Mouse (Mus musculus) hindbrain, embryonic 15.5 days (tissue): ENCODE results near the gene Gcdh. TPM values are rescaled to one million over a fixed set of nuclear protein-coding genes. Genes with fewer than 3 reads are reported as not detected.

Experiments used
- ATAC-seq: fragments of 200-750 bp; cut with Nextera tagmentation; 2 replicates; pipeline ENCODE4 v1.8.0; 2017; ENCODE audit warnings: low read depth, moderate number of reproducible peaks, moderate TSS enrichment; ENCODE audit not compliant: low FRiP score
- H3K27ac ChIP-seq: fragments of 300-500 bp; sonication (generic); replicated peaks from 2 replicates; pipeline ENCODE4 v1.5.1; 2015; ENCODE audit warnings: mild to moderate bottlenecking, inconsistent platforms
- H3K27me3 ChIP-seq: fragments of 300-500 bp; sonication (generic); 2 replicates; pipeline ENCODE4 v1.6.1; 2015; ENCODE audit warnings: control low read depth, inconsistent platforms
- H3K36me3 ChIP-seq: fragments of 300-500 bp; sonication (generic); 2 replicates; pipeline ENCODE4 v1.6.1; 2015; ENCODE audit warnings: control low read depth, inconsistent platforms
- H3K4me1 ChIP-seq: fragments of 300-500 bp; sonication (generic); replicated peaks from 2 replicates; pipeline ENCODE4 v1.6.1; 2015; ENCODE audit warnings: control low read depth, inconsistent platforms
- H3K4me2 ChIP-seq: fragments of 300-500 bp; sonication (generic); 2 replicates; pipeline ENCODE4 v1.6.1; 2015; ENCODE audit warnings: moderate library complexity, mild to moderate bottlenecking, inconsistent platforms
- H3K4me3 ChIP-seq: fragments of 300-500 bp; sonication (generic); 2 replicates; pipeline ENCODE4 v1.5.1; 2015; ENCODE audit warnings: mild to moderate bottlenecking, inconsistent platforms
- H3K9ac ChIP-seq: fragments of 300-500 bp; sonication (generic); 2 replicates; pipeline ENCODE4 v1.6.1; 2015; ENCODE audit warnings: inconsistent platforms
- H3K9me3 ChIP-seq: fragments of 300-500 bp; sonication (generic); 2 replicates; pipeline ENCODE4 v1.6.1; 2016; ENCODE audit warnings: control low read depth, inconsistent platforms
- WGBS: fragments of 180-500 bp; shearing (Covaris S2); methylation state at CpG from one replicate; pipeline ENCODE4 v1.1.7; 2015; 5-methylcytosine and 5-hydroxymethylcytosine counted together
- microRNA-seq: library from miRNA; unstranded; fragments of <30 nt; microRNA quantifications from one replicate; pipeline ENCODE4, GENCODE M21; 2016
- polyA plus RNA-seq: library from polyadenylated mRNA; unstranded; fragments of >200 nt; fragmentation: Nextera tagmentation; extraction: Ambion mirVana; gene quantifications from 2 replicates; pipeline ENCODE4 v1.2.1, GENCODE M21; 2015

The Gcdh gene
- polyA plus RNA-seq, 1 experiment from 2014 or later = 36.4 TPM

DNA sequence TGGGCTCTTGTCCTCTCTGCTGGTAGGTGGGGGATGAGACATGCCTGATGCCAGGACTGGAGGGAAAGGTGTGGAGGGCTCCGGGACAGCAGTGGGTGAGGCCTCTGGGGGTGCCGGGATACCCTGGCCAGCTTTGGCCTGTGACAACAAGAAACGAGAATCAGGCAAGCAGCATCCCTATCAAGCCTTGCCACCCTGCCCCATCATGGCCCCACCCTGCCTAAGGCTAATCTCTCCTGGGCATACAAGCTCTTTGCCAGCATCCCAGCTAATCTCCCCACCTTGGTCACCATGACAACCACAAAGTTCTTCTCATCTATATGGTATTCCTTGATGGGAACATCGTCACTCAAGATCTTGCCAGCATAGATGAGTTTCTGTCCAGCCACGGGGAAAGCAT is 55.2 kb downstream of the Gcdh start:
- WGBS = 85% methylated on average over 5 of the region's 5 CpGs
- Histone ChIP-seq H3K4me3 (no peak overlapping the region), H3K9me3 (no peaks in the 10 kb centered on the region), H3K27ac (no peak overlapping the region), H3K27me3 (no peaks in the 10 kb centered on the region), H3K4me1 (peaks cover 41% of the 10 kb centered on the region), H3K9ac (no peak overlapping the region), H3K4me2 (no peak overlapping the region), H3K36me3 (peaks cover 68% of the 10 kb centered on the region)
- no peak for ATAC-seq

DNA sequence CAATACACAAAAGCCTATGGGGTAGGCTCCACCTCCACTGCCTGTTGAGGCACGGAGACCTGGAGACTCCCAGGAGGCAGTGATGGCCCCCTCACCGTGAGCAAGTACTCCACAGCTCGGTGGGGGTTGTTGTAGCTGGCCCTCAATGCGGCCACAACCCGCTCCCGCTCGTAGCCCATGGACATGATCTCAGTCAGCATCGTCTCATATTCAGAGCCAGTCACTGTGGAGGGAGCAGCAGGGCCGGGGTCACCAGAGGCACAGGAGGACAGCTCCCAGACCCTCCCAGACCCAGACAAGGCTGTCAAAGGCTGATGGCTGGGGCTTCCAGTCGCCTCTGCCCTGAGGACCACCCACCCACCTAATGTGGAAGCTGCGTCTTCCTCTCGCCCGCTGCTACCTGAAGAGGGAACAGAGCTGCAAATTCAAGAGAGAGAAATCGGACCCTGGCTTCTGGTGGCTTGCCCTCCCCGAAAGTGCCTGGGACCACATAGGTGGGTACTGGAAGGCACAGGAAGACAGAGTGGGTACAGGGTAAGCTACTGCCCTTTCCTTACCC is 55.7 kb downstream of the Gcdh start:
- Histone ChIP-seq H3K4me1 (peaks cover 41% of the 10 kb centered on the region), H3K9me3 (no peaks in the 10 kb centered on the region), H3K27ac (no peak overlapping the region), H3K4me3 (no peak overlapping the region), H3K4me2 (no peak overlapping the region), H3K9ac (no peak overlapping the region), H3K36me3 (peaks cover 62% of the 10 kb centered on the region), H3K27me3 (no peaks in the 10 kb centered on the region)
- ATAC-seq = no peak
- WGBS = 76% methylated on average over 15 of the region's 15 CpGs

DNA sequence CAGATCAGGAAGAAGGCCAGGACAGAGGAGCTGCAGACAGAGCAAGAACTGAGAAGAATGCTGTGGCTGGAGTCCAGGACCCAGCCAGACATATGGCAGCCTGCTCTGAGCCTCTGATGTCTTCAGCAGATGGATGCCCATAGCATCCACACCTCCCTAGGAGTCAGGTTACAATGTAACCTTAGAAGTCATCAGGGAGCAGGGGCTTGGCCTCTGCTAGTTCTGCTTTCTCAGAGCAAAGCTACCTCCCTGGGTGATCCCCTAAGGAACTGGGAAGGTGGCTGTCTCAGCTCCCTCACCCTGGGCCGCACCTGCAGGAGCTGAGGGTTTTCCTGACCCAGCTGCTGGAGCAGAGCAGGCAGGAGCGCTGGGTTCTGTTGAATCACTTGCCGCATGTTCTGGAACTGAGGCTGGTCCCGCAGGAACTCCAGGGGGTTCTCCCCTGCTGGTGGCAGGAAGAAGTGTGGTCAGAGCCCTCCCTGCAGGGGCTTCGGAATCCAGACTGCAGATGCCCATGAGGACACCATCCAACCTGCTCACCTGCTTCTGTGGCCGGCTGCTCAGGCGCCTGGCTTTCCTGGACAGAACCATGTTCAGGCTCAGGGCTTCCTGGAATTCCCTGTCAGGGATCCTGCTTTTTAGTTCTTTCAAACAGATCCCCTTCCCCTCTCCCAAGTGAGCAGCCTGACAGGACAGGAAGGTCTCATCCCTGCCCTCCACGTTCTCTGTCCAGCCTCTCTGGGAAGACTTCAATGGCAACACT is 56.4 kb downstream of the Gcdh start:
- Histone ChIP-seq H3K9ac (no peak overlapping the region), H3K4me3 (no peak overlapping the region), H3K4me2 (no peak overlapping the region), H3K27ac (no peak overlapping the region), H3K27me3 (no peaks in the 10 kb centered on the region), H3K9me3 (no peaks in the 10 kb centered on the region), H3K4me1 (peaks cover 38% of the 10 kb centered on the region), H3K36me3 (peaks cover 56% of the 10 kb centered on the region)
- no peak for ATAC-seq
- 73% methylated on average over 8 of the region's 8 CpGs for WGBS

Small RNA genes lying within 50 kb of the gene (microRNA-seq; reads per million reads assigned to microRNA genes)
- gene Gm24197 (not detected), gene Mir7069 (4.6 reads per million, percentile 19 among the genes with 10 or more reads in this experiment)

Other genes with a start within 250 kb of the Gcdh start
- gene Ier2, start 231.1 kb downstream of the Gcdh start, polyA plus RNA-seq = 18.8 and 24.5 TPM in 2 replicates
- 62.5 and 65.9 TPM in 2 replicates for gene Trmt1, start 207.6 kb downstream of the Gcdh start, polyA plus RNA-seq
- gene Nacc1, start 206.1 kb downstream of the Gcdh start, polyA plus RNA-seq = 13.6 and 16.1 TPM in 2 replicates
- 3.1 and 3.6 TPM in 2 replicates for gene Lyl1, start 192.5 kb downstream of the Gcdh start, polyA plus RNA-seq
- gene G430095P16Rik, start 170.9 kb downstream of the Gcdh start, polyA plus RNA-seq = 1.2 and 1.7 TPM in 2 replicates
- 71.2 and 87.6 TPM in 2 replicates for gene Nfix, start 93.6 kb downstream of the Gcdh start, polyA plus RNA-seq
- gene Dand5, start 71.1 kb downstream of the Gcdh start, polyA plus RNA-seq = 14.0 and 15.1 TPM in 2 replicates
- gene Gadd45gip1, start 62.4 kb downstream of the Gcdh start, polyA plus RNA-seq = 39.7 and 40.6 TPM in 2 replicates
- 79.1 and 85.9 TPM in 2 replicates for gene Rad23a, start 53.3 kb downstream of the Gcdh start, polyA plus RNA-seq
- gene Calr, start 47.0 kb downstream of the Gcdh start, polyA plus RNA-seq = 700 and 710 TPM in 2 replicates
- 108 and 112 TPM in 2 replicates for gene Farsa, start 36.9 kb downstream of the Gcdh start, polyA plus RNA-seq
- 33.7 and 37.3 TPM in 2 replicates for gene Syce2, start 21.8 kb downstream of the Gcdh start, polyA plus RNA-seq
- gene Klf1, start 8.0 kb upstream of the Gcdh start, polyA plus RNA-seq = 0.64 TPM in 2 replicates
- gene Dnase2a, start 14.6 kb upstream of the Gcdh start, polyA plus RNA-seq = 5.7 and 7.3 TPM in 2 replicates
- gene Mast1, start 43.4 kb upstream of the Gcdh start, polyA plus RNA-seq = 72.4 and 81.1 TPM in 2 replicates
- gene Rtbdn, start 53.1 kb upstream of the Gcdh start, polyA plus RNA-seq = 2.8 and 3.5 TPM in 2 replicates
- gene Gm49661, start 75.5 kb upstream of the Gcdh start, polyA plus RNA-seq = not detected in 2 replicates
- 1,124 and 1,185 TPM in 2 replicates for gene Prdx2, start 75.7 kb upstream of the Gcdh start, polyA plus RNA-seq
- gene Rnaseh2a, start 75.8 kb upstream of the Gcdh start, polyA plus RNA-seq = 54.2 and 59.8 TPM in 2 replicates
- 6.3 and 6.8 TPM in 2 replicates for gene Junb, start 84.8 kb upstream of the Gcdh start, polyA plus RNA-seq
- 34.0 and 37.3 TPM in 2 replicates for gene Hook2, start 96.7 kb upstream of the Gcdh start, polyA plus RNA-seq
- gene Best2, start 120.6 kb upstream of the Gcdh start, polyA plus RNA-seq = 0.08 TPM in 1 of 2 replicates, not detected in the other
- gene Asna1, start 131.4 kb upstream of the Gcdh start, polyA plus RNA-seq = 148 and 159 TPM in 2 replicates
- gene Trir, start 132.9 kb upstream of the Gcdh start, polyA plus RNA-seq = 123 and 132 TPM in 2 replicates
- 56.8 and 63.7 TPM in 2 replicates for gene Tnpo2, start 143.0 kb upstream of the Gcdh start, polyA plus RNA-seq
- 72.0 and 76.1 TPM in 2 replicates for gene Fbxw9, start 166.1 kb upstream of the Gcdh start, polyA plus RNA-seq
- 0.99 and 1.0 TPM in 2 replicates for gene Gm5741, start 174.1 kb upstream of the Gcdh start, polyA plus RNA-seq
- 103 and 111 TPM in 2 replicates for gene Dhps, start 177.8 kb upstream of the Gcdh start, polyA plus RNA-seq
- 117 and 119 TPM in 2 replicates for gene Wdr83os, start 186.8 kb upstream of the Gcdh start, polyA plus RNA-seq
- 47.2 and 53.0 TPM in 2 replicates for gene Wdr83, start 187.4 kb upstream of the Gcdh start, polyA plus RNA-seq
- gene Man2b1, start 189.3 kb upstream of the Gcdh start, polyA plus RNA-seq = 20.9 and 22.5 TPM in 2 replicates
- 3.9 and 4.6 TPM in 2 replicates for gene Zfp791, start 229.2 kb upstream of the Gcdh start, polyA plus RNA-seq